Mouse (Mus musculus): ENCODE results near the gene Palld. TPM values are rescaled to one million over a fixed set of nuclear protein-coding genes. Genes with fewer than 3 reads are reported as not detected.

Gene Palld
- polyA plus RNA-seq, 1 experiment from 2014 or later = 95.3 TPM

DNA sequence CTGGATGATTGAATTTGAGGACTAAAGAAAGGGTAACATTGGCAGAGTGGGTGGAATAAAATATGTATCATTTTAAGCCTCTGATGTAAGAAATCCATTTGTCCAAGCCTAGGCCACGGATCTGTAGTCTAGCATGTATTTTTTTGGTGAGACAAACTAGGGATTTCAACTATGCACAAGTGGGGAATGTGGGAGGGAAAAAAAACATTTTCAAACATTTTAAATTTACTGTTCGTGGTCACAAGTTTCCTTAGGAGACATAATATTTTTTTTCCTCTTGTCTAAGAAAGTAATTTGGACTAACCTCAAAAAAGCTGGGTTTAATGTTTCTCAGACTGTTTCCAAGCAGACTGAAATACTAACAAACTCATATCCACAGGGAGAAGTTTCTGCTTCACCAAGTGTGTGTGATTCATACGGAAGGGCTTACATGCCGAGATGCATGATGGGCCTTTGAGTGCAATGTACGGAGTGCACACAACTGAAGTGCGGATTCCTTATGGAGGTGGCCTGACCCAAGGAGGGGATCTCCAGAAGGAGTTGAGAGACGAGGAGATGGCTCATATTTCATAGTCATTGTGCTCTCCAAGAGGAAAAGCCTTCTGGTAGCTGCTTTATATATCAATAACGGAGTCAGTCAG is 256.2 kb downstream of the Palld start:
- Histone ChIP-seq H3K27ac (no peak overlapping the region), H3K4me1 (replicated peaks) (no peaks in the 10 kb centered on the region), H3K4me2 (no peak overlapping the region), H3K27me3 (no peaks in the 10 kb centered on the region), H3K9ac (replicated peaks) (no peak overlapping the region), H3K9me3 (no peaks in the 10 kb centered on the region), H3K36me3 (no peaks in the 10 kb centered on the region), H3K4me3 (replicated peaks) (no peak overlapping the region)
- no peak for ATAC-seq (ENCODE audit: insufficient number of reproducible peaks, insufficient read depth, low FRiP score, low TSS enrichment, low read depth)
- WGBS = 71% methylated on average over 8 of the region's 8 CpGs

DNA sequence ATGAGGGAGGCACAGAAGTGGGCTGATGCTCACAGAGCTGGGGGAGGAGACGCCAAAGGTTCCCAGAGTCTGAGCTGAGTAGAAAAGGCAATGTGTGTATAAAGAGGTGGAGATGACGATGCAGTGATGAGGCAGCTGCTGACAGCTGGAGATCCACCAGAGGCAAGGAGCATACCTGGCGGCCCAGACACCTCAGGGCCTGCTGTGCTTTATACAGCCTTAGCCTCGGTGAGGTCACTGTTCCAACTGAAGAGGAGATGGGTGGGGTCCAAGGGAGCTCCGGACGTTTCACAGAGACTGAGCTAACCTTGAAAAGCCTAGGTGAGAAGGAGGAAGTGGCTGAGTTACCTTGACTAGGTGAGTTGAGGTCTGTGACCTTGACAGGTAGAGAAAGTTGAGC is 256.8 kb downstream of the Palld start:
- WGBS = 75% methylated on average over 6 of the region's 6 CpGs
- Histone ChIP-seq H3K4me1 (replicated peaks) (no peaks in the 10 kb centered on the region), H3K27me3 (no peaks in the 10 kb centered on the region), H3K9me3 (no peaks in the 10 kb centered on the region), H3K4me3 (replicated peaks) (no peak overlapping the region), H3K36me3 (no peaks in the 10 kb centered on the region), H3K27ac (no peak overlapping the region), H3K4me2 (no peak overlapping the region), H3K9ac (replicated peaks) (no peak overlapping the region)
- no peak for ATAC-seq (ENCODE audit: insufficient number of reproducible peaks, insufficient read depth, low FRiP score, low TSS enrichment, low read depth)

DNA sequence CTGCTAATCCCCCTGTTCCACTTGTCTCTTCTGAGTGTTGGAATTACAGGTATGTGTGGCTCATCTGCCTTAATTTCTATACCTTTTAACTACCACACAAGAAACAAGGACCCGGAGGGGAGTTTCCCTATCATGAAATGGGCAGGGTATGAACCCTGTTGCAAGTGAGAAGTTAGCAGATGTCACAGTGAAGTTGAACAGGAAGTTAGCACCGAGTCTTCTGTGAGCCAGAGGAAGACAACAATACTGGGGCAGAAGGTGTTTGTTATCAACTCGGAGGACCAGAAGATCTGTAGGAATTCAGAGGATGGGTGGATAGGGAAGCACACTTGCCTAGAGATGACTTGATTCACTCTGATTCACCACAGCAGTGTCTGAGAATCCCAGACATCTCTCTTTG is 259.3 kb downstream of the Palld start:
- H3K36me3 ChIP-seq = no peaks in the 10 kb centered on the region
- WGBS = 83% methylated on average over 3 of the region's 3 CpGs

DNA sequence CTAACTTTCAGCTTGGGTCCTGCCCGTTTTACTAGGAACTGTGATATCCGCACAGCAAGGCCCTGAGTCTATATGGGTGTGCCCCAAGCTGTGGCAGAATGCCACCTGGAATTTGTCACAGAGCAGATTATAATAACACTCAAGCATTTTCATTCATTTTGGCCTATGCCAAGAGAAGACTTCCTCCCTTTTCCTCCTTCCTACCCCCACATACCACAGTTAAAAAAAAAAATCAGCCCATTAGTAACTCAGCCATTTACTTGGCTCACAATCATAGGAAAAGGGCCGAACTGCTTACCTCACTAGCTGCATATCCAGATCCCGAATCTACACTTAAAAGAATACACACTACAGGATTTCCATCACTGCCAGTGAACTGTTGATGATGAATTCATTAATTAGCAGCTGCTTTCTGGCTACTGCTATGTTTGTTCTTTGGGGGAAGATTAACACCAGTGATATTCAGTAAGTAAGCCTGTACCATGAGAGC is 260.1 kb downstream of the Palld start:
- H3K4me2 ChIP-seq = no peak overlapping the region
- peaks cover 2% of the 10 kb centered on the region; the same call in 1 of the 2 replicates for H3K4me1 ChIP-seq (replicated peaks)
- ATAC-seq (ENCODE audit: insufficient number of reproducible peaks, insufficient read depth, low FRiP score, low TSS enrichment, low read depth) = no peak
- no peak overlapping the region for H3K4me3 ChIP-seq (replicated peaks)
- H3K27me3 ChIP-seq = no peaks in the 10 kb centered on the region
- no peaks in the 10 kb centered on the region for H3K36me3 ChIP-seq
- H3K27ac ChIP-seq = no peak overlapping the region
- WGBS = 79% methylated on average over 4 of the region's 4 CpGs
- no peak overlapping the region for H3K9ac ChIP-seq (replicated peaks)
- no peaks in the 10 kb centered on the region for H3K9me3 ChIP-seq

More for the DNA sequence above, 259.3 kb downstream of the Palld start:
- H3K4me3 ChIP-seq (replicated peaks) = no peak overlapping the region
- H3K4me1 ChIP-seq (replicated peaks) = peaks cover 2% of the 10 kb centered on the region; the same call in 1 of the 2 replicates
- H3K9me3 ChIP-seq = no peaks in the 10 kb centered on the region
- no peak for ATAC-seq (ENCODE audit: insufficient number of reproducible peaks, insufficient read depth, low FRiP score, low TSS enrichment, low read depth)
- no peak overlapping the region for H3K4me2 ChIP-seq
- no peak overlapping the region for H3K9ac ChIP-seq (replicated peaks)
- no peaks in the 10 kb centered on the region for H3K27me3 ChIP-seq
- H3K27ac ChIP-seq = no peak overlapping the region

DNA sequence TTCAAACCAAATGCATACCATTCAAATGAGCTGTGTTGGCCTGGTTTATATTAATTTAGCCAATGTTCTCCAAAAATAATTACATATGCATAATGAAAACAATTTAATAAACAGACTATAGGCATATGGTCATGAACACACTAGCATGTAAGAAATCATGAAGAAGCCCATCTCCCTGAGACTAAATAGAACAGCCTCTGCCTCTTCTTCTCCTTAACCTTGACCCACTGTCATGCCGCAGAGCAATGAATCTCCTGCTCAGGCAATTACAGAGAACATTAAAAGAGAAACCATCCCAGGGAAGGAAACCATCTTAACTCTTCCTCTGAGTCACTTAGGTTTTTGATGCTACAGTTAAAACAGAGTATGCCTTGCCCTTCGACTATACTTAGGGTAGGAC is 262.9 kb downstream of the Palld start:
- no peaks in the 10 kb centered on the region for H3K36me3 ChIP-seq
- peaks cover 2% of the 10 kb centered on the region; the same call in 1 of the 2 replicates for H3K4me1 ChIP-seq (replicated peaks)
- H3K4me2 ChIP-seq = no peak overlapping the region
- H3K4me3 ChIP-seq (replicated peaks) = no peak overlapping the region
- ATAC-seq (ENCODE audit: insufficient number of reproducible peaks, insufficient read depth, low FRiP score, low TSS enrichment, low read depth) = no peak
- no peaks in the 10 kb centered on the region for H3K9me3 ChIP-seq
- H3K9ac ChIP-seq (replicated peaks) = no peak overlapping the region
- 84% methylated on average over 2 of the region's 2 CpGs for WGBS
- no peaks in the 10 kb centered on the region for H3K27me3 ChIP-seq
- no peak overlapping the region; the same call in 1 of the 2 replicates for H3K27ac ChIP-seq

DNA sequence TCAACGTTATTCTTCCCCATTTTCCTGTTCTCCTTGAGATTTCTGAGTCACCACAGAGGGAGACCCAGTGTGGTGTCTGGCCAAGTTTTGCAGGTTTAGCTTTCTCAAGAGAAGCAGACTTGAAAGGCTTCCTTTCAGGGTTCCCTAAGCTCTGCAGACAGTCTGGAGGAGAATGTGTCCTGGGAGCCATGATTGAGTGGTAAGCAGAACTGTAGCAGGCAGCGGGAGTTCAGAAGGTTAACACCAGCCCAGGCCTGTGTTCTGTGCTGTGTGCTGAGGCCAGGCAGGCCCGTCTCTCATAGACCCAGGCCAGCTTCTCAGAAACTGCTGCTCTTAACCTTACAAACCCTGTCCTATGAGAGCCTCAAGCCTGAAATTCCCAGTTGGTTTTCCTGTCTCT is 263.5 kb downstream of the Palld start:
- 24% methylated on average over 3 of the region's 3 CpGs for WGBS
- no peaks in the 10 kb centered on the region for H3K9me3 ChIP-seq
- H3K9ac ChIP-seq (replicated peaks) = no peak overlapping the region
- no peak for ATAC-seq (ENCODE audit: insufficient number of reproducible peaks, insufficient read depth, low FRiP score, low TSS enrichment, low read depth)
- no peak overlapping the region for H3K4me3 ChIP-seq (replicated peaks)
- H3K4me2 ChIP-seq = no peak overlapping the region
- no peaks in the 10 kb centered on the region for H3K36me3 ChIP-seq
- peaks cover 2% of the 10 kb centered on the region; the same call in 1 of the 2 replicates for H3K4me1 ChIP-seq (replicated peaks)
- H3K27me3 ChIP-seq = no peaks in the 10 kb centered on the region
- H3K27ac ChIP-seq = peak overlapping the region; percentile 71

DNA sequence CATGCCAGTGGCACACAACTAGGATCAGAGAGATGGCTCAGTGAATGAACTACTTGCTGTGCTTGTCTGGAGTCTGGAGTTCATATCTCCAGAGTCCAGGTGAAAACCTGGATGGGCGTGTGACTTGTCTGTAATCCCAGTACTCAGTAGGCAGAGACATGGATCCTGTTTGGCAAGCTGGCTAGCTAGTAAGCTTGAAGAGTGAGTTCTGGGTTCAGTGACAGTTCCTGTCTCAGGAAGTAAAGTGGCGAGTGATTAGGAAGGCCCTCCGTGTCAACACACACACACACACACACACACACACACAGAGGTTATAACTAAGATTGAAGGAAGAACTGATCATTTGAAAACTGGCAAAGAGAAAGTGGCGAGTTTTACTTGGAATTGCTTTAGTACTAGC is 264.8 kb downstream of the Palld start:
- H3K27ac ChIP-seq = no peak overlapping the region
- no peak overlapping the region for H3K4me3 ChIP-seq (replicated peaks)
- H3K9me3 ChIP-seq = no peaks in the 10 kb centered on the region
- H3K9ac ChIP-seq (replicated peaks) = no peak overlapping the region
- no peaks in the 10 kb centered on the region for H3K36me3 ChIP-seq
- no peak for ATAC-seq (ENCODE audit: insufficient number of reproducible peaks, insufficient read depth, low FRiP score, low TSS enrichment, low read depth)
- no peak overlapping the region for H3K4me2 ChIP-seq
- WGBS = 80% methylated on average over 4 of the region's 4 CpGs
- no peaks in the 10 kb centered on the region for H3K27me3 ChIP-seq
- peaks cover 2% of the 10 kb centered on the region; the same call in 1 of the 2 replicates for H3K4me1 ChIP-seq (replicated peaks)

DNA sequence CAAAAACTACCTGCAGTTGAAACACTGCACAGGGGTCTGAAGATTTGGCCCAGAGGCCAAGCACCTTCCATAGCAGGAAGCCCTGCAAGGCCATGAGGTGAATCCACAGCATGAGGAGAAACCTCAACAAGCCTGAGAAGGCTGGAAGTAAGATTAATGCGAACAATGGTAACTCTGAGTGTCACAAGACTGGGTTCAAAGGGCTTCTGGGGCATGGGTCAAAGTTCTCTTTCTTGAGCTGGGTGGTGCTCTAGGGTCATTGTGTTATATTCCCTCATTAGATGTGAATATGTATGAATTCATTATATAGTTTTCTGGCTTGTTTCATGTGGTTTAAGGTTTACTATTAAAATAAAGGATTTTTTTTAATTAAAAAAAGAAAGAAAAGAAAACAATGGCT is 267.7 kb downstream of the Palld start:
- H3K27ac ChIP-seq = no peak overlapping the region
- H3K4me2 ChIP-seq = no peak overlapping the region
- no peak overlapping the region for H3K9ac ChIP-seq (replicated peaks)
- WGBS = 77% methylated on average over 1 of the region's 1 CpGs
- no peak for ATAC-seq (ENCODE audit: insufficient number of reproducible peaks, insufficient read depth, low FRiP score, low TSS enrichment, low read depth)
- H3K9me3 ChIP-seq = no peaks in the 10 kb centered on the region
- H3K27me3 ChIP-seq = no peaks in the 10 kb centered on the region
- H3K4me3 ChIP-seq (replicated peaks) = no peak overlapping the region
- H3K36me3 ChIP-seq = no peaks in the 10 kb centered on the region
- H3K4me1 ChIP-seq (replicated peaks) = peaks cover 9% of the 10 kb centered on the region

DNA sequence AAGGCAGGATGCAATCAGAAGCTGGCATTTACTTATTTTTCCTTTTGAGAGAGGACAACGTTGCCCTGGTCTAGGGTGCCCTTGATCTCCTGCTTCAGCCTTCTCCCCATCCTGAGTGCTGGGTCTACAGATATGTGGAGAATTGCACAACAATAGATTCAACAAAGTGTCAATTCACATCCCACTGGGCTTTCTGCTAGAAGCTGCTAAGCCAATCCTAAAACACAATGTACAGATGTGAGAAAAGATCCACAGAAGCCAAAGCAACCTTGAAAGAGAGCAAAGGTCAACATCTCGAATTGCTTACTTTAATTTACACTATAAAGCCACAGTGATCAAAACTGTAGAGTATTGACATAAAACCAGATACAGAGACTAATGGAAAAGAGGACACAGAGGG is 270.2 kb downstream of the Palld start:
- Histone ChIP-seq H3K36me3 (no peaks in the 10 kb centered on the region), H3K9me3 (no peaks in the 10 kb centered on the region), H3K4me1 (replicated peaks) (peaks cover 22% of the 10 kb centered on the region), H3K4me3 (replicated peaks) (no peak overlapping the region), H3K27ac (no peak overlapping the region), H3K27me3 (no peaks in the 10 kb centered on the region), H3K9ac (replicated peaks) (no peak overlapping the region), H3K4me2 (no peak overlapping the region)
- ATAC-seq (ENCODE audit: insufficient number of reproducible peaks, insufficient read depth, low FRiP score, low TSS enrichment, low read depth) = no peak
- WGBS = 69% methylated on average over 2 of the region's 2 CpGs

DNA sequence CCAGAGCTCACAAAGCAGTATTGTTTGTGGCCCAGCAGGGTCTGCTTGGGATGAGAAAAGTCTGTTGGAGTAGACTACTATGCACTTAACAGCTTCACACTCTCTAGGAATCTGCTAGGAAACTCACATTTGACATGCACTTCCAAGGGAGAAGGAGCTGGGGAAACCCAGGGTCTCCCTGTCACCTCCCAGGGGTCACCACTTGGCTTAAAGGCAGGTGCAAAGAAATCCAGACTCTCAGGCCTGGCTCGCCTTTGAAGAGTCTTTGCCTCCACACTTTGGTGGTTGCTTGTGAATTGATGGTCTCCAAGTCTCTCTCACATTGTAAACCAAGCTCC is 272.9 kb downstream of the Palld start:
- H3K4me2 ChIP-seq = no peak overlapping the region
- 20% methylated on average over 1 of the region's 1 CpGs for WGBS
- peak overlapping the region; percentile 79 for H3K27ac ChIP-seq
- no peaks in the 10 kb centered on the region for H3K36me3 ChIP-seq
- no peaks in the 10 kb centered on the region for H3K27me3 ChIP-seq
- H3K4me1 ChIP-seq (replicated peaks) = peaks cover 29% of the 10 kb centered on the region
- H3K9me3 ChIP-seq = no peaks in the 10 kb centered on the region
- H3K9ac ChIP-seq (replicated peaks) = no peak overlapping the region; the same call in 1 of the 2 replicates
- ATAC-seq (ENCODE audit: insufficient number of reproducible peaks, insufficient read depth, low FRiP score, low TSS enrichment, low read depth) = no peak; the same call in 1 of the 2 replicates
- no peak overlapping the region for H3K4me3 ChIP-seq (replicated peaks)

DNA sequence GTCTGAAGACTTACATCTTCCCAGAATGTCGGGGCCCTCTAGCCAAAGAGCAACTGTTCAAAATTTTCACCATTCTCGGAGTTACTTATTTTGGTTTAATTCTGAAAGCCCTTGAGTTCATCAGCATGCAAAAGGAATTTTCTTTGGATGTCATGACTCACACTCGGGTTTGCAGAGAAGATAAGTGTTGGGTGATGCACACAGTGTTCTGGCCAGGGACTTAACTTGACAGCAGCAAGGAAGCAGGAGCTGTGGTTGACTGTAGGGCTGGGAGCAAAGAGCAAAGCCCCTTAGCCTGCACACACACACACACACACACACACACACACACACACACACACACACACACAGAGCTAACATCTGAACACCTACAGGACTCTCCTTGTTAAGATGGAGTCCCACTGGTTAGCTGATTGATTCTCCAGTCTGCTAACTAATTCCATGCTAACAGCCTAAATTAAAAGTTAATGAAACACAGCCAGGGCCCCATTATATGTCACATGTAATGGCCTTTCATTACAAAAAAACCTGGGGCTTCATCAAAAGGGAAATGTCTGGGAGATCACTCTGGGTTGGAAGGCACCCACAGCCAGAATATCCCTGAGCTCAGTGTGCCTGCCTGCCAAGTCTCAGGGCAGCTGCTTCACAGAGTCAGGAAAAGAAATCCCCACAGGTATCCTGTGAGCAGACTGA is 273.4 kb downstream of the Palld start:
- H3K9me3 ChIP-seq = no peaks in the 10 kb centered on the region
- no peak overlapping the region for H3K4me3 ChIP-seq (replicated peaks)
- H3K4me2 ChIP-seq = no peak overlapping the region
- no peaks in the 10 kb centered on the region for H3K27me3 ChIP-seq
- ATAC-seq (ENCODE audit: insufficient number of reproducible peaks, insufficient read depth, low FRiP score, low TSS enrichment, low read depth) = peak; percentile 75
- no peaks in the 10 kb centered on the region for H3K36me3 ChIP-seq
- H3K27ac ChIP-seq = peak overlapping the region; percentile 79
- 67% methylated on average over 3 of the region's 3 CpGs for WGBS
- peaks cover 33% of the 10 kb centered on the region for H3K4me1 ChIP-seq (replicated peaks)
- H3K9ac ChIP-seq (replicated peaks) = no peak overlapping the region
